Mouse (Mus musculus): ENCODE data around the gene Gba.
"Not testable (repeated sequence)": the region's sequence is repeated elsewhere in the genome, so short reads cannot be mapped to it uniquely, and the experiment has no call there.

Gba gene

DNA sequence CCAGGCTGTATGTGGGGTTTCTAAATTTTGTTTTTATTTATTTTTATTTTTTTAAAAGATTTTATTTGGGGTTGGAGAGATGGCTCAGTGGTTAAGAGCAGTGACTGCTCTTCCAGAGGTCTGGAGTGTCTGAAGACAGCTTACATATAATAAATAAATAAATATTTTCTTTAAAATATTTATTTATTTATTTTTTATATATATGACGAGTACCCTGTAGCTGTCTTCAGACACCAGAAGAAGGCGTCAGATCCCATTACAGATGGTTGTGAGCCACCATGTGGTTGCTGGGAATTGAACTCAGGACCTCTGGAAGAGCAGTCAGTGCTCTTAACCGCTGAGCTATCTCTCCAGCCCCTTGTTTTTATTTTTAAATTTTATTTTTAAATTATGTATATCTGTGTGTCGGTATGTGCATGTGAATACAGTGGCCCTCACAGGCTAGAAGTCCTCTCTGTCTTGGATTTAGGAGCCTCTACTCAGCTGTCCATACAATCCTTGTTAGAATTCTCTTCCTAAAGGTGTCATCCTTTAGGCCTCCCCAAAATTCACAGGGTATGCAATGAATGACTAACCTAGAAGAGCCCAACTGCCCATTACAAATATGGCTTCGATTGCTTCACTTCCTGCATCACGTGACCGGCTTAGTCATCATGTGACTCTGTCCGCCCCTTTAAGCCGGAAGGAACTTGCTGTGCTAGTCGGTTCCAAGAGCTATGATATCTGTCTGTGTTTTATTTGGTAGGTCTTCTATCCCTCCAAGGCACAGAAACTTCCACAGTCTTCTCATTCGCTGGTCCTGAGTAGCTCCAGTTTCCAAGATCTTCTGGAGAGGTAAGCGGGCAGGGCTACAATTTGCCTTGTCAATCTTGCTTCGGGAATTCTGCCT lies at the start of gene Gba:
TSS of gene Gba (plus strand) at position 676 of the 889 bp plus-strand sequence.
- peak; percentile 94 for DNase-seq (ENCODE audit: low read depth, low spot score)

DNA sequence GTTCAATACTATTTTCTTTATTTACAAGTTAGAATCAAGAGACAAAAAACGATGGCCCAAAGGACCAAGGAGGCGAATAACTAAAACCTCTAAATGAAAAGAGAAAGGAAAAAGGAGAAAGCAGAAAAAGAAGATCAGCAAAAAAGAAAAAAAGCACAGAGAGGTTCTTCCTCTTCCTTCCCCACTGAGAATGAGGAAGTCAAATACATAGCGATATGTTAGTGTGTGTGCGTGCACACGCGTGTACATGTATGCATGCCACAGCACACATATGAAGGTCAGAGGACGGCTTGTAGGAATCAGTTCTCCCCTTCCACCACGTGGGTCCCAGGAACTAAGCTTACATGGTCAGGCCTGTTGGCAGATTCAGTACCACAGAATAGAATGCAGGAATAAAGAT lies 45.8 kb upstream of the Gba start:
- no peak for DNase-seq (ENCODE audit: low read depth, low spot score)

DNA sequence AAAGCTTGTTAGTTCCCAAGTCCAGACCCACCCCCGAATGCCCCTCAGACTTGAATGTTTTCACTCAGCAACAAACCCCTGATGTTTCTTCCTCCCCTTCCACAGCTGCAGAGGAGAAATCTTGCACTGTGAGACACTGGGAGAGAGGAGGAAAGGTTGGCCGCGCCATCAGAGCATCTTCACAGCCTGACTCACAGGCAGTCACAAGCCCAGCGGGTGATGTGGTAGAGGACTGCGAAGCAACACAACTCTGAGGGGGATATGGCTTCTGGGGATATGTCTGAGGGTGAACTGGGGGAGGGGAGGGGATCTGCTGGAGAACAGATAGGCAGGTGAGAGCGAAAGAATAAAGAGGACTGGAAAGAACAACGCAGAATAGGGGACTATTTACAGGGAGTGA lies 44.1 kb upstream of the Gba start:
- no peak for DNase-seq (ENCODE audit: low read depth, low spot score)

DNA sequence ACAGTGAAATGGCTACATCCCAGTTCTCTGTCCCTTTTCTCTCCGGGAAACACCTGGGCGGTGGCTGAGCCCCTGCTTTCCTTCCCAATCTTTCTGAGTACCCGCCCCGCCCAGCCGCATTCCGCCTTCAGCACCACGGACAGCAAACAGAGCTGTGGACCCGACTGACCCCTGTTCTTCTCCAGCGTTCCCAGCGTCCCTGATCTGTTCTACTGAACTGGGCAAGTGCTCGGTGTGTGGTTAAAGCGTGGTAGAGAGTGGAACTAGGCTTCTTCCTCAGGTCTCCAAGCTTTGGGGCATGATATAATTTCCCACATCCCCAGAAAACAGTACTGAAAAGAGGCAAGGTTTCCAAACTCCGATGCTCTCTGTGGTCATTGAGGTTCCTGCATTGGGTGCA lies 43.5 kb upstream of the Gba start:
- peak; percentile 84 for DNase-seq (ENCODE audit: low read depth, low spot score)

DNA sequence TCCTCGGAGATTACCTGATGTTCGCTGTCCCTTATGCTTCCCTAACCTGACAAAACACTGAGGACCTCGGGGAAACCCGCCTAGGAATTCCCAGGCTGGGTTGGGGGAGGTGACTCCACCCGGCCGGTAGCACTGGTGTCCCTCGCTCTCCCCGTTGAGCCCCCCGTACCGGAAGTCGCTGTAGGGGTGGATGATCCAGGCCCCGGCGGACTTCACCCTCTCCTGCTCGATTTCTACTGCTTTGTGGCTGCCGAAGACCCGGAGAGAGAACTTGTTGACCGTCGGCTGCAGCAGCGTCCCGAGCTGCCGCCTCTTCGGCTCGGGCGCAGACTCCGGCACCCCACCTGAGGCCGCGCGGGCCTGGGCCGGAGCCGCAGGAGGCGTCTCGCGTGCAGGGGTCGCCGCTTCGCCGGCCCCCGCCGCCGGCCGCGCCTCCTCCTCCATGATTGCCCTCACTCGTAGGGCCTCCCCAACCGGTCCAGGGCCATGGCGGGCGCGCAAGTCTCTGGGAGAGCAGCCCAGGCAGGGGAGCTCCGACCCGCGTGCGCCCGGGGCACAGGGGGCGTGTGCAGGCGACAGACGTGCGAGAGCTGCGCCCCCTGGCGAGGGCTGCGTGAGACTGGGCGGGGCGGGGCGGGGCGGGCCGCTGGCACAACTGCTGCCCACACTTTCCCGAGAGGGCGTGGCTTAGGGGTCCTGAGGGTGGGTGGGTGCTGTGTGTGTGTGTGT lies 42.9 kb upstream of the Gba start, which contains the start of gene Hcn3:
TSS of gene Hcn3 (minus strand) at position 581 of the 729 bp plus-strand sequence.
- DNase-seq (ENCODE audit: low read depth, low spot score), result peak; percentile 95

DNA sequence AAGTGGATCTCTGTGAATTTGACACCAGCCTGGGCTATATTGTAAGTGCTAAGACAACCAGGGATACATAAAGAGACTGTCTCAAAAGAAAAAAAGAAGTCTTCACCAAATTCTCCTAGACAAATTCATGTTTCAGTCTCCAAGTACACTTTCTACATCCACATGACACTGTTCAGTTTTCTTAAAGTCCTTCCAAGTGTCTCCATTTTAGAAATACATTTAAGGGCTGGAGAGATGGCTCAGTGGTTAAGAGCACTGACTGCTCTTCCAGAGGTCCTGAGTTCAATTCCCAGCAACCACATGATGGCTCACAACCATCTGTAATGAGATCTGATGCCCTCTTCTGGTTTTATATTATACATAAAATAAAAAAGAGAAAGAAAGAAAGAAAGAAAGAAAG lies 41.5 kb upstream of the Gba start:
- DNase-seq (ENCODE audit: low read depth, low spot score), result not testable (repeated sequence)

DNA sequence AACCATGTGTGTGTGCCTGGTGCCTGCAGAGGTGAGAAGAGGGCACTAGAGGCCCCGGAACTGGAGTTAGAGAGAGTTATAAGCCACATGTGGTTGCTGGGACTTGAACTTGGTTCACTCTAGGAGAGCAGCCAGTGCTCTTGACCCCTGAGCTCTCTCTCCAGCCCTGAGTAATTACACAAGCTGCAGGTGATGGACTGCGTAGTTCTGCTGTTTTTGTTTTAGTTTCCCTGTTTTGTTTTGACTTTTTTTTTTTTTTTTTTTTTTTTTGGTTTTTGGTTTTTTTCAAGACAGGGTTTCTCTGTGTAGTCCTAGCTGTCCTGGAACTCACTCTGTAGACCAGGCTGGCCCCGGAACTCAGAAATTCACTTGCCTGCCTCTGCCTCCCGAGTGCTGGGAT lies 40.9 kb upstream of the Gba start:
- no peak for DNase-seq (ENCODE audit: low read depth, low spot score)

DNA sequence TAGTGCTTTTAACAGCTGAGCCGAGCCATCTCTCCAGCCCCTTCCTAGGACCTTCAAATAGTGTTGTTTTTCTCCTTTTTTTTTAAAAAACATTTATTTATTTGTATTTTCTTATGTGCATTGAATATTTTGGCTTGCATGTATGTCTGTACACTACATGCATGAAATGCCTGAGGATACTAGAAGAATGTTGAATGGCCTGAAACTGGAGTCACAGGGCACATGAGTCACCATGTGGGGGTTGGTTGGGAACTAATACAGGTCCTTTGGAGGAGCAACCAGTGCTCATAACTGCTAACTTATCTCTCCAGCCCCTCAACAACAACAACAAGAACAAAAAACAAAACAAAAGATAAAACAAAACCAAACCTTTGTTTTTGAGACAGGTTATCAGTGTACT lies 39.6 kb upstream of the Gba start:
- DNase-seq (ENCODE audit: low read depth, low spot score), result no peak

DNA sequence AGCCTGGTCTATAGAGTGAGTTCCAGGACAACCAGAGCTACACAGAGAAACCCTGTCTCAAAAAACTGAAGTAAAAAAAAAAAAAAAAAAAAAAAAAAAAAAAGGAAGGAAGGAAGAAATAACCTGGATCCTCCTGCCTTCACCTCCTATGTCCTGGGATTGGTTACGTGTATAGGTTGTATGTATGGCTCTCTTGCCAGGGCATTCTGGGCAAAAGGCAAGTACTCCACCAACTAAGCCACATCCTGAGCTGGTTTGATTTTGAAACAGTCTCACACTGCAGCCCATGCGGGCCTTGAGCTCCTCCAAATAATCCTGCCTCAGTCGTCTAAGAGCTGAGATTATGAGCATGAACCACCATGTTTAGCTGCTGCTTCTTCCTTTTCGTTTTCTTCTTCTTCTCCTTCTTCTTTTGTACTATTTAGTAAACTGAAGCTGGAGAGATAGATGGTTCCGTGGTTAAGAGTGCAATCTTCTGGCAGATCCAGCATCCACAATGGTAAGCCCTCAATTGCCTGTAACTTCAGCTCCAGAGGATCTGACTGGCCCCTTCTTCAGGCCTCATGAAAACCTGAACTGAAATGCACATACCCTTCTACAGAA lies 39.0 kb upstream of the Gba start:
- no peak for DNase-seq (ENCODE audit: low read depth, low spot score)

DNA sequence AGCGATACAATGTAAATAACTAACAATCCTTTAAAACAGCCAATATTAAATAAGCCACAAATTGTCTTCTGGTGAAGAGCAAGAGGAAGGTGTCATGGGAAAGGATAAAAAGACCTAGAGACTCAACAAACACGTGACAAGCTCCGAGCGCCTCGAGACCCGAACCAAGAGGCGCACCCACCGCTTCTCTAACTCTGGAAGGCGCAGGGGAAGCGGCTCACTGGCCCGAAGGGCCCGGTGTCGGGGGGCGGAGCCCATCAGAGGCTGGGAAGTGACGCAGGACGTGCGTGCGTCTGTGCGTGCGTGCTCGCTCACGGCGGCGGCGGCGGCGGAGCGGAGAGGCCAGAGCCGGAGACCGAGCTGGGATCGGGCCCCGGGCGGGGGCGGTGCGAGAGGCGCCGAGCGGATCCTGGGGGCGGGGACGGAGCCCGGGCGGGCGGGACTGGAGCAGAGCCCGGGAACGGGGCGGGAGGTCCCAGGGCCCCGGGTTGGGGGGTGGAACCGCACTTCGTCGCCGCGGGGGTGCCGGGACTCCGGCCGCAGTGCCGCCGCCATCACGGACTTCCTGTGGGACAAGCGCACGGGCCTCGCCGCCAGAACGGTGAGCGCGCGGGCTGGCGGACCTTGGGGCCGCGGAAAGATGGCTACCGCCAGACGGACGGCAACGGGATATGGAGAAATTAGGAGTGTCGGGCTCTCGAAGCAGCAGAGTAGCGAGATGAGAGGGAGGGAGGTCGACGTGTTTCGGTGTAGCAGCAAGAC lies 38.0 kb upstream of the Gba start, which contains the start of gene Clk2:
TSS of gene Clk2 (plus strand) at position 290 of the 762 bp plus-strand sequence.
- peak; percentile 98 for DNase-seq (ENCODE audit: low read depth, low spot score)

DNA sequence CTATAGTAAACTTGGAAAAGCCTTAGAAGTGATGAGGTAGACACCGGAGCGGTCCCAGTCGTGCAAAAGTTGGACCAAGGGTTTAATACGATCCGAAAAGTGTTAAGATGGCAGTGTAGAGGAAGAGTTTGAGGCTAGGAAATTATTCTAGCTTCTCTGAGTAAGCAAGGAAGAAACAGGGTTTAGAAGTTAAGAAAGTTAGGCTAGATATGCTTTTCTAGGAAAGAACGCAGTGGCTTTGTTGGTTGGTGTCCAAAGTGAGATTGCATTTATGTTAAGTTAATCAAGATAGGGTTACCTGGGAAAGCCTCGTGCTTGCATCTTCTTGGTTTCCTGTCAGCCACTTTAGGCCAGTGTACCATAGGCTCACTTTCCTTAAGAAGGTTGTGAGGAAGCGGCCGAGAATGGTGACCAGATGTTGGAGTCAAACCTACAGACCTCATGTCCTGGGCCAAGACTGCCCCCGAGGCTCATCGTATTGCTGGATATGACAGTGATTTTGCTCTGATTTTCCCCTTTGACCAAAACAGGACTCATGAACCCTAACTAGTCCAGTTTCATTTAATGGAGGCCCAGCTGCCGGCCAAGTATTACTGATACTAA lies 37.4 kb upstream of the Gba start:
- no peak for DNase-seq (ENCODE audit: low read depth, low spot score)

DNA sequence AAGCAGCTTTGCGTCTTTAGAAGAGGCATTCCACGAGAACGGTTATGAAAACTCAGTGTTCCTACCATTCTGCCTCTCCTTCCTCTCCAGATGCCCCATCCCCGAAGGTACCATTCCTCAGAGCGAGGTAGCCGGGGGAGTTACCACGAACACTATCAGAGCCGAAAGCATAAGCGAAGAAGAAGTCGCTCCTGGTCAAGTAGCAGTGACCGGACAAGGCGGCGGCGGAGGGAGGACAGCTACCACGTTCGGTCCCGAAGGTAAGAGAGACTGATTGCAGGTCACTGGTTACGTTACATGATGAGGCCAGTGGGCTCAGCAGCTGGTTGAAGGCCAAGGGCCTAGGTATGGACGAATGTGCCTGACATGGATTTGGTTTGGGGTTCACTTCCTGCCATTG lies 35.8 kb upstream of the Gba start:
- no peak for DNase-seq (ENCODE audit: low read depth, low spot score)

DNA sequence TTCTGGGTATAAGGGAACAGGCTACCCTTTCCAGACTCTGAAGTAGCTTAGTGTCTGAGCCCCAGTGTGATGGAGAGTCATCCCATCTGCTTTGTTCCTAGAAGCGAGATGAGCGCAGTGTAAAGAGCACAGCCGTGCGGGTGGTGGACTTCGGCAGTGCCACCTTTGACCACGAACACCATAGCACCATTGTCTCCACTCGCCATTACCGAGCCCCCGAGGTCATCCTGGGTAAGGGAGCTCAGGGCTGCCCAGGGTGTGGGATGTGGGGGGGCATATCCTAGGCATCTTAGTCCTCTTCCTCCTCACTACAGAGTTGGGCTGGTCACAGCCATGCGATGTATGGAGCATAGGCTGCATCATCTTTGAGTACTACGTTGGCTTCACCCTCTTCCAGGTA lies 27.9 kb upstream of the Gba start:
- no peak for DNase-seq (ENCODE audit: low read depth, low spot score)

DNA sequence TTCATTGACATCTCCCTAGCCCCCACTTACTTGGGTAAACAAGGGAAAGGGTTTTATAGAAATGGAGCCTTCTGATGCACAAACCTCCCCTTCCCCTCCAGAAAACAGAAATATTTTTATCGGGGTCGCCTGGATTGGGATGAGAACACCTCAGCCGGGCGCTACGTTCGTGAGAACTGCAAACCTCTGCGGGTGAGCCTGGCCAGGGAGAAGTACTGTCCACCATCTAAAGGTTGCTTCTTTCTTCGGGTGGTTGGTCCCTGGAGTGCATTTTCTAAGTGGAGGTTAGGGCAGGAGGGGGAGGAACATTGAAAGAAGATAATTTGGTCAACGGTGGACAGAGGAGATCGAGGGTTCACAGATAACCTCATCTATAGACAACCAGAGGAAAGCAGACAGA lies 27.2 kb upstream of the Gba start:
- no peak for DNase-seq (ENCODE audit: low read depth, low spot score)

DNA sequence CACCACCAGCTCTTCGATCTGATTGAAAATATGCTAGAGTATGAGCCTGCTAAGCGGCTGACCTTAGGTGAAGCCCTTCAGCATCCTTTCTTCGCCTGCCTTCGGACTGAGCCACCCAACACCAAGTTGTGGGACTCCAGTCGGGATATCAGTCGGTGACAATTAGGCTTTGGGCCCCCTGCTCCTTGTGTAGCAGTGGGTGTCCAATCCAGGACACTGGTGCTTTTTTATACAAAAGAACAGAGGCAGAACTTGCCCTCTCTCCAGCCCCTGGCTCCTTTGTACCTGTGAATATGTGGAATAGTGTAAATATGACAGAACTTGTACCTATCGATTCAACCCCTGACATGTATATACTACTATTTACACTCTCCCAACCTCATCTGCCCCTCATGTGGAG lies 26.3 kb upstream of the Gba start:
- no peak for DNase-seq (ENCODE audit: low read depth, low spot score)

DNA sequence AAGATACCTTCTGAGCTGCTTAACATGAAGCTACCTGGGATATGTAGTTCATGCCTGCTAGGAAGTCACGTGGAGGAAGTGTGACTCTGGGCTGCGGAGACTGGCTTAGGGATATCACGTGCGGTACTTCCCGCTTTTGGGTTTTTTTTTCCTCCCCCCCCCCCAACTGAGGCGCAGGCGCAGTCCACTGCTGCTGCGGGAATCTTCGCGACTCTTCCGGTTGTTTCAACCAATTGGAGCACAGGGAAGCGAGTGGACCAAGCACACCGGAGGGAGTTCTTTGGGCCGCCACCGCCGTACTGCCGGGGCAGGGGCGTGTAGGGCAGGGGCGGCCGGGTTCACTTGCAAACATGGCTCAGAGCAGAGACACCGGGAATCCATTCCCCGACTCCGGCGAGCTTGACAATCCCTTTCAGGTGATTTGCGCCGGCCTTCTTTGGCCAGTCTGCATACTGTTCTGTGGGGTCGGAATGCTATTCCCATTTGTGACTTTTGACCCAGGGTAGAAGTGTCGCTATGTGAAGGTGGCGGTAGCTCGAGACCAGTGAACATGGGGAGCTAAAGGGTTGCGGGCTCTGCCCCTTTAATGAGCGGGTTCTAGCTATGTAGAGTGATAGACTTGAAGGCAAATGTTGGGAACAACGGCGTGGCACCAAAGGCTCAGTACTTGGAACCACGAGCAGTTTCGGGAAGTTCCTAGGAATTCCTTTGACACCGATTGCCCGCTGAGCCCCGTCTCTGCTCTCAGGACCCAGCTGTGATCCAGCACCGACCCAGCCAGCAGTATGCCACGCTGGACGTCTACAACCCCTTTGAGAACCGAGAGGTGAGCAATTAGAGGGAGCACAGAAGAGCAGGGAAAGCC lies 25.3 kb upstream of the Gba start, which contains the start of gene Scamp3:
TSS of gene Scamp3 (plus strand) at position 232 of the 865 bp plus-strand sequence.
- peak; percentile 99 for DNase-seq (ENCODE audit: low read depth, low spot score)

DNA sequence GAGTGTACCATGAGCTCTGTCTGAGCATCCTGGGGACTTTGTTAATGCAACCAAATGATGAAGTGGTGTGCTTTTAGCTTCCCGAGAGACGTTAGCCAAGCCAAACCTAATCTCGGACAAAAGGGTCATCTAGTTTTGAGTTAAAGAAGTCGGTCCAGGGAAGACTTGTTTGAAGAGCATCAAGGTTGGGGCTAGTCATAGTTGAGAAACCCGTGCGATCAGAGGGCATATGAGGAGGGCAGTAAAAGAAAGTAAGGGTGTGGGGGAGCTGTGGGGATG lies 24.7 kb upstream of the Gba start:
- DNase-seq (ENCODE audit: low read depth, low spot score), result no peak

DNA sequence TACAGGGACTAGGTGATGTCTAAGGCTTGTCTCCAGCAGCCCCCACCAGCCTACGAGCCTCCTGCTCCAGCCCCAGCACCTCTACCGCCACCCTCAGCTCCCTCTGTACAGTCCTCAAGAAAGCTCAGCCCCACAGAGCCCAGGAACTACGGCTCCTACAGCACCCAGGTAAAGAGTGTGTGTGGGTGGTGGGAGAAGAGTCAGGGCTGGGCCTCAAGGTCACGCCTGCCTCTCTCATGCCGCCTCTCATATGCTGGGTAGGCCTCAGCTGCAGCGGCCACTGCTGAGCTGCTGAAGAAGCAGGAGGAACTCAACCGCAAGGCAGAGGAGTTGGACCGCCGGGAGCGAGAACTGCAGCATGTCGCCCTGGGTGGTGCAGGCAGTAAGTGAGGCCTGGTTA lies 23.7 kb upstream of the Gba start:
- no peak for DNase-seq (ENCODE audit: low read depth, low spot score)

DNA sequence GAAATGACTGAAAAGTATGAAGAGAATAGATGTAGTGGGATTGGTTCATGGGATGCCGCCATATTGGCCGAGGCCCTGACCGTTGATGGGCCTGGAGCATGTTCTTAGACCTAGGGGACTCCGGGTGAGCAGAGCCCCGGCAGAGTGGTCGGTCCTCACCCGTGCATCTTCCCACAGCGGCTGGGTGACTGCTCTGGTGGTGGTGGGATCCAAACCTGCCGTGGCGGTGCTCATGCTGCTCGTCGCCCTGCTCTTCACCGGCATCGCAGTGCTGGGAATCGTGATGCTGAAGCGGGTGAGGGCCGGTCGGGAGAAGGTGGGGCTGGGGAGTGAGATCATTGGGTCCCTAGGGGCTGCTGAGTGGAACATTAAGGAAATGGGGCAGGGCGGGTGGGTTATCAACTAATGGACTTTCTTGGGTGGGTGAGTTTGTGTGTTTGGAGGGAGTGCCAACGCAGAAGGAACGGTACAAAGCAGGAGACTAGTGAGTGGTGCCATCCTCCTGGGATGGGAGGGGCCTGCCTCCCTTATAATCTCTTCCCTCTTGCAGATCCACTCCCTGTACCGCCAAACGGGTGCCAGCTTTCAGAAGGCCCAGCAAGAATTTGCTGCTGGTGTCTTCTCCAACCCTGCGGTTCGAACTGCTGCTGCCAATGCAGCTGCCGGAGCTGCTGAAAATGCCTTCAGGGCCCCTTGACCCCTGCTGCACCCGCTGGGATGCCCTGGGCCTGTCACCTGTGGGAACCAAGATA lies 20.8 kb upstream of the Gba start:
- DNase-seq (ENCODE audit: low read depth, low spot score), result no peak
